Mouse (Mus musculus): ENCODE results near the gene Thsd7b. TPM values are rescaled to one million over a fixed set of nuclear protein-coding genes. Genes with fewer than 3 reads are reported as not detected.

The Thsd7b gene
- 0.75 and 0.79 TPM in 2 replicates for polyA plus RNA-seq (2011; ENCODE audit: insufficient read depth, insufficient read length, low replicate concordance, missing spikeins)

DNA sequence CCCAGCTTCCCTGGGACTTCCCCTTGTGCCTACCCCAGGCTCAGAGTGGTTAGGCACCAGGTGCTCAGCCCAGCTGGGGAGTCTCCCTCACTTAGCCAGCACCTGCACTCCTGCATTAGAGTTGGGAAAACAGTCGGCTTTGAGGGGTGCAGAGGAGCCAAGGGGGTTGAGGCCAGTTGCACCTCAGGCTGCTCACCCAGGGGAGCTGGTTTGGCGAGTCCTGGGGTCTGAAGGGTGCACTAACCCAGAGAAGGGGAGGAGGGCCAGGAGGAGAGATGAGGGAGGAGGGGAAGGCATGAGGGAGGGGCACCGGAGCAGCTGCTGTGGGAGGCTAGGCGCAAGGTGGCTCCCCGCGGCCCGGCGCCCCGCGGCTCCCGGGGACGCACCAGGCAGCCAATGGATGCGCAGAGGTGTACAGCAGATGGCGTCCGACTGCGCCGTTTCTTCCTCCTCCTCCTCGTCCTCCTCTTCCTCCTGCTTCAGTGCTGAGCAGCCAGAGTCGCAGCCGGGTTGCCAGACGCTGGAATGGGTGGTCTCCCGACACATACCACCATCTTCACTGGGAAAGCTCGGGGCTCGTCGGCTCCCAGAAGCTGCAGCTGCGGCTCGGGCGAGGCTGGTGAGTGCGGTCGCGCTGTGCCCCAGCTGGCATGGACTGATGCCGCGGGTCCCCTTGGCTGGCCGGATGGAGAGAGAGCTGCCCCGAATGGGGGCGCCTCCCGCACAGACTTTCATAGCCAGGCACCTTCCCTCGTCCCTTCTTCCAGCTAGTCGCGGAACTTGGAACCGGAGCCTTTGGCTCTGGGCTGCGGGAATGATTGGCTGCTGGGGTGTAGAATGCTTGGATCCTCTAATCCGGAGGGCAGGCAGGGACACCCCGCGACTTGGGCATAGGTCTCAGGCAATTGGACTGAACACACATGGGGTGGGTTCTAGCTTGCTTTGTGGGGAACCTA is at the start of gene Thsd7b:
Gene Thsd7b, plus strand, starts transcription at position 321 of the 956 bp plus-strand sequence.
- H3K4me1 ChIP-seq (ENCODE audit: control insufficient read depth, insufficient read depth, low read length) = no peaks in the 10 kb centered on the region; the same call in 1 of the 2 replicates
- TF ChIP-seq POLR2A (IDR thresholded peaks at IDR 0.05; ENCODE audit: borderline replicate concordance, control insufficient read depth, low read depth, low read length) = no peak
- no peak for TF ChIP-seq CTCF (IDR thresholded peaks at IDR 0.05; ENCODE audit: control insufficient read depth, insufficient read depth, low read length)
- 2% methylated on average over 45 of the region's 45 CpGs for WGBS
- H3K27ac ChIP-seq (ENCODE audit: control insufficient read depth, insufficient read depth, low read depth, low read length, poor library complexity) = no peak within 1 kb of the TSS
- no peak within 1 kb of the TSS for H3K4me3 ChIP-seq (replicated peaks; ENCODE audit: control insufficient read depth, low read depth, low read length)

DNA sequence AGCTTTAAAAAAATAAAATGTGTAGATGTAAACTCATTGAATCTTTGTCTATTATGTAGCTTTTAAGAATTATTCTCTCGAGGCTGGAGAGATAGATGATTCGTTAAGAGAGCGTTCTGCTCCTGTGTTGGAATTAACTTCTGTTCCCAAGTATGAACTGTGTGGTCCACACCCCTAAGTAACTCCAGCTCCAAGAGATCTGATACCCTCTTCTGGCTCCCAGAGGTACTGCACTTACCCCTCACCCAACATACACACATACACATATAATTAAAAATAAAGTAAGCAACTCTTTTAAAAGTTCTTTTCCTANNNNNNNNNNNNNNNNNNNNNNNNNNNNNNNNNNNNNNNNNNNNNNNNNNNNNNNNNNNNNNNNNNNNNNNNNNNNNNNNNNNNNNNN is 28.8 kb upstream of the Thsd7b start:
- Histone ChIP-seq H3K4me1 (ENCODE audit: control insufficient read depth, insufficient read depth, low read length) (no peaks in the 10 kb centered on the region), H3K27ac (ENCODE audit: control insufficient read depth, insufficient read depth, low read depth, low read length, poor library complexity) (no peak overlapping the region), H3K4me3 (replicated peaks; ENCODE audit: control insufficient read depth, low read depth, low read length) (no peak overlapping the region)
- WGBS = 56% methylated on average over 3 of the region's 3 CpGs
- no peak for TF ChIP-seq CTCF (IDR thresholded peaks at IDR 0.05; ENCODE audit: control insufficient read depth, insufficient read depth, low read length)
- TF ChIP-seq POLR2A (IDR thresholded peaks at IDR 0.05; ENCODE audit: borderline replicate concordance, control insufficient read depth, low read depth, low read length) = no peak

DNA sequence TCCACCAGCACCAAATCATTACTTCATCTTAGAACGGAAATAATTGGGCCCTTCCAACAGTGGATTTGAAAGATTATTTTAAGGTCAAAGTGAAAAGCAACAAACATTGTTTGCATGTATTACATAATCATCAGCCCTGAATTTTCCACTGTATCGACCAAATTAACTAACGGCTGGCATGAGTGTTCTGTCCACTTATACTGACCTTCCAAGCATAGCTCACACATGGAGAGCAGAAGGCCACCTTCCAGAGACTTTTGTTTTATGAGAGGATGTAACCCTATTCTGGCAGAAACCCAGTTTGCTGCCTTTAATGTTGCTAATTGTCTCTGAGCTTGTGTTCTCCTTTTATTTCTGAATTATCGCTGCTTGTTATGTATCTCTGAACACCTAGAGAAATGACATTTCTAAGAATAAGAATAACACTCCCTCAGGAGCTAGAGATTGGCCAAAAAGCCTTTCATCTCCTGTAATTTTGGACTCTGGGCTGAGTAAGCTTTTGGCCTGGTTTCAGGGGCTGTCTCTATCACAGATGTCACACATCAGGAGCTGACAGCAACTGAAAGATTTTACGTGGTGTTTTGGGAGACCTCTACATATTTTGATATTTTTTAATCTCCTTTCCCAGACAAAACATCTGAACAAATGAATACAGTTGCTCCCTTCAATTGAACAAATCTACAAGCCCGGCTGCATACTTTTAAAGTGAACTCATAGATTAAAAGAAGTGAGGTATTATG is 22.2 kb upstream of the Thsd7b start:
- Histone ChIP-seq H3K4me3 (replicated peaks; ENCODE audit: control insufficient read depth, low read depth, low read length) (no peak overlapping the region), H3K4me1 (ENCODE audit: control insufficient read depth, insufficient read depth, low read length) (no peaks in the 10 kb centered on the region), H3K27ac (ENCODE audit: control insufficient read depth, insufficient read depth, low read depth, low read length, poor library complexity) (no peak overlapping the region)
- TF ChIP-seq POLR2A (IDR thresholded peaks at IDR 0.05; ENCODE audit: borderline replicate concordance, control insufficient read depth, low read depth, low read length) (no peak), CTCF (IDR thresholded peaks at IDR 0.05; ENCODE audit: control insufficient read depth, insufficient read depth, low read length) (no peak)
- WGBS = 83% methylated on average over 6 of the region's 6 CpGs

DNA sequence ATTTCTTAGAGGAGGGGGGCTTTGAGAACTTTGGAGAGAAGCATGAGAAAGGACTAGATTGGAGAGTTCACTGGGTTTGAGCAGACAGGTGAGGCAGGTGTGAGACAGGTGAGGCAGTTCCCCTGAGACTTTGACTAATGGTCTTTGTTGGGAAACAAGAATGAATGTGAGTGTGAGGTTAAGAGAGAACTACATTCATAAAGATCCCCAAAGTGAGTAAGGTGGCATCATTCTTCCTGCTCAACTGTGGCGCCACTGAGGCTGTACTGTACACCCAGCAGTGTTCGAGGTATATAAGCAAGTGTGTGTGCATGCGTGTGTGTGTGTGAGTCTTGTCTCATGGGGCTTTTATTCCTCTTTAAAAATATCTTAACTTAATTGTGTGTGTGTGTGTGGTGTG is 6.4 kb upstream of the Thsd7b start:
- WGBS = 75% methylated on average over 3 of the region's 3 CpGs
- Histone ChIP-seq H3K4me3 (replicated peaks; ENCODE audit: control insufficient read depth, low read depth, low read length) (no peak overlapping the region), H3K27ac (ENCODE audit: control insufficient read depth, insufficient read depth, low read depth, low read length, poor library complexity) (no peak overlapping the region), H3K4me1 (ENCODE audit: control insufficient read depth, insufficient read depth, low read length) (no peaks in the 10 kb centered on the region)
- TF ChIP-seq CTCF (IDR thresholded peaks at IDR 0.05; ENCODE audit: control insufficient read depth, insufficient read depth, low read length) = no peak
- TF ChIP-seq POLR2A (IDR thresholded peaks at IDR 0.05; ENCODE audit: borderline replicate concordance, control insufficient read depth, low read depth, low read length) = no peak

DNA sequence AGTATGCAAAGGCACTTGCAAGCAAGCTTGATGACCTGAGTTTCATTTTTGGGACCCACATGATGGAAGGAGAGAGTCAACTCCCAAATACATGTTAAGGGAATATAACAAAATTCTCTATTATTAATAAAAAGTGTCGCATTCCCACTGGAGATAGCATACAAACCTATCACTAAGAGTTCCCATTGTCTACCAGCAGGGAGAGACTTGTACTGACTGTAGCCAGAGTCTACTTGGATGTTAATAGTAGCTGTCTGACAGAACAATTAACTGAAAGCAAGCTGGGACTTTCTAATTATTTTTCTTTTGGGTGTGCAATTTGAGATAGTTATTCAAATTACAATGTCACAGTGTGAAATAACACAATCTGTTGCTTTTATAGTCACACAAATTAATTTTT is 31.1 kb downstream of the Thsd7b start:
- Histone ChIP-seq H3K4me1 (ENCODE audit: control insufficient read depth, insufficient read depth, low read length) (no peaks in the 10 kb centered on the region), H3K27ac (ENCODE audit: control insufficient read depth, insufficient read depth, low read depth, low read length, poor library complexity) (no peak overlapping the region), H3K4me3 (replicated peaks; ENCODE audit: control insufficient read depth, low read depth, low read length) (no peak overlapping the region)
- no peak for TF ChIP-seq POLR2A (IDR thresholded peaks at IDR 0.05; ENCODE audit: borderline replicate concordance, control insufficient read depth, low read depth, low read length)
- TF ChIP-seq CTCF (IDR thresholded peaks at IDR 0.05; ENCODE audit: control insufficient read depth, insufficient read depth, low read length) = no peak
- WGBS = 84% methylated on average over 1 of the region's 1 CpGs

DNA sequence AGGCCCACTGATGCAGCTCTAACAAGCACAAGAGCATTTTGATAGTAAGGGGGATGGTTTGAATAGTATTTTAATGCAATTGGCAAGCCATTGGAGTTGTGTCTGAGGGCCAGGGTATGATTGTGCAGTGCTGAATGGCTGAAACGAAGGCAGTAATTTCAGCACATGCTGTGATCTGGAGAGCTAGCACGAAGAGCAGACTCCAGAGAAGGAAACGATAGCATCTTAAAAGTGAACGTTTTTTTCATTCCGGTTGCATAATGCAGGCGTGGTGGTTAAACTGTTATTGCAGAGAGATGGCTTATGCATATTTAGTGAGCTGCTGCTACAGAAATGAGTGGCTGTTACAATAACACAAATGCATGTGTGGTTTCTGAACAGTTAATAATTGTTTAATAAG is 51.3 kb downstream of the Thsd7b start:
- H3K4me1 ChIP-seq (ENCODE audit: control insufficient read depth, insufficient read depth, low read length) = no peaks in the 10 kb centered on the region
- TF ChIP-seq CTCF (IDR thresholded peaks at IDR 0.05; ENCODE audit: control insufficient read depth, insufficient read depth, low read length) (no peak), POLR2A (IDR thresholded peaks at IDR 0.05; ENCODE audit: borderline replicate concordance, control insufficient read depth, low read depth, low read length) (no peak)
- no peak overlapping the region for H3K27ac ChIP-seq (ENCODE audit: control insufficient read depth, insufficient read depth, low read depth, low read length, poor library complexity)
- WGBS = 59% methylated on average over 6 of the region's 6 CpGs
- H3K4me3 ChIP-seq (replicated peaks; ENCODE audit: control insufficient read depth, low read depth, low read length) = no peak overlapping the region

DNA sequence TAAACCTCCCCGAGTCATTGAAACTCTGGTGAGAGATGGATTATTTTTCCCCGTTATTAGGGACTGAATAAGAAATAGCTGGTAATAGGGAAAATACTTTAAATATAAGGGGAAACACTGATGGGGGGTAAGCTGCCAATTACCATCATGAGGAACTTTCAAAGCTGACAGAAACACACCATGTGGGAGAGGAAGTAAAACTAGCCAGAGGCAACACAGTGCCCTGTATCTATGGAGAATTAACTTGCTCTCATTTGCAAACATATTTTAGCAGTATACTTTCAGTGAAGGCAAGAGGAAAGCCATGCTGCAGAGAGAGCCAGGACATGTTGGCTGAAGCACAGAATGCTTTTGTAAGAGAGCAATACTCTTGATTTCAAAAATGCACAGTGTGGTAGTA is 51.7 kb downstream of the Thsd7b start:
- no peak overlapping the region for H3K4me3 ChIP-seq (replicated peaks; ENCODE audit: control insufficient read depth, low read depth, low read length)
- 55% methylated on average over 2 of the region's 2 CpGs for WGBS
- no peaks in the 10 kb centered on the region for H3K4me1 ChIP-seq (ENCODE audit: control insufficient read depth, insufficient read depth, low read length)
- no peak for TF ChIP-seq POLR2A (IDR thresholded peaks at IDR 0.05; ENCODE audit: borderline replicate concordance, control insufficient read depth, low read depth, low read length)
- TF ChIP-seq CTCF (IDR thresholded peaks at IDR 0.05; ENCODE audit: control insufficient read depth, insufficient read depth, low read length) = no peak
- no peak overlapping the region for H3K27ac ChIP-seq (ENCODE audit: control insufficient read depth, insufficient read depth, low read depth, low read length, poor library complexity)

DNA sequence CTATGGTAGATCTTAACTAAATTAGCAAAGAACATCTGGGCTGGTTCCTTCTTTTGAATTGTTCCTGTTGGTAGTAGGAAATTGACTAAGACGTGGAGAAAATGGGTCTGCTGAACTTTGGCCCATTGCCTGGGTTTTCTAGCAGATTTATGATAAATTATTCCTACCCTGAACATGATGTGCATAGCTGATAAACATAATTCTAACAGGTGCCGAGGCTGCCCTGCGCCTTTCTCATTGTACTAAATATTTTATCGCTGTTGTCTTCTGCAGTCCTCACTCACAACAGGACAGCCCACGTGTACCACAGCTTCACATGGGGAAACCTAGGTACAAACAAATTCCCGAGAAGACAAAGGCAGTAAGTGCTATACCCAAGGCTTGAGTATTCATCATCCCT is 83.5 kb downstream of the Thsd7b start:
- Histone ChIP-seq H3K4me3 (replicated peaks; ENCODE audit: control insufficient read depth, low read depth, low read length) (no peak overlapping the region), H3K4me1 (ENCODE audit: control insufficient read depth, insufficient read depth, low read length) (no peaks in the 10 kb centered on the region), H3K27ac (ENCODE audit: control insufficient read depth, insufficient read depth, low read depth, low read length, poor library complexity) (no peak overlapping the region)
- TF ChIP-seq POLR2A (IDR thresholded peaks at IDR 0.05; ENCODE audit: borderline replicate concordance, control insufficient read depth, low read depth, low read length) (no peak), CTCF (IDR thresholded peaks at IDR 0.05; ENCODE audit: control insufficient read depth, insufficient read depth, low read length) (no peak)
- WGBS = 17% methylated on average over 6 of the region's 6 CpGs

Data from bone marrow, adult 2 months (tissue).